Mouse (Mus musculus): ENCODE data around the gene Pou1f1. TPM values are rescaled to one million over a fixed set of nuclear protein-coding genes. Genes with fewer than 3 reads are reported as not detected.

The Pou1f1 gene
- total and polyA plus RNA-seq, 3 experiments: not detected

GRCm38 (mm10) chr16:65543676-65544293, 23.5 kb downstream of the Pou1f1 start:
- 84% methylated on average over 11 of the region's 11 CpGs for WGBS
- Histone ChIP-seq H3K4me1 (ENCODE audit: control insufficient read depth, insufficient read depth, low read length) (no peaks in the 10 kb centered on the region), H3K79me2 (replicated peaks; ENCODE audit: control insufficient read depth, insufficient read depth, low read length) (no peaks in the 10 kb centered on the region), H3K4me3 (no peak overlapping the region), H3K27ac (no peak overlapping the region), H3K27me3 (ENCODE audit: control insufficient read depth, insufficient read depth, low read length) (no peaks in the 10 kb centered on the region), H3K9ac (ENCODE audit: low read depth, low read length) (no peak overlapping the region), H3K36me3 (ENCODE audit: control insufficient read depth, insufficient read depth, low read length) (no peaks in the 10 kb centered on the region; the same call in none of the 2 replicates)
- intact Hi-C loops (cut with DNase I): no loop called here
- no peak for DNase-seq
- no peak for TF ChIP-seq POLR2A (IDR thresholded peaks at IDR 0.05; ENCODE audit: insufficient read depth, low read depth, low read length)
- TF ChIP-seq CTCF (IDR thresholded peaks at IDR 0.05): no peak
- no peak for TF ChIP-seq EP300 (IDR thresholded peaks at IDR 0.05; ENCODE audit: insufficient read depth, low read depth, low read length)

- Histone ChIP-seq H3K79me2 (replicated peaks; ENCODE audit: control insufficient read depth, insufficient read depth, low read length) (no peaks in the 10 kb centered on the region; the same call in 1 of the 2 replicates), H3K36me3 (ENCODE audit: control insufficient read depth, insufficient read depth, low read length) (no peaks in the 10 kb centered on the region; the same call in 1 of the 2 replicates), H3K27ac (no peak overlapping the region), H3K4me3 (no peak overlapping the region), H3K4me1 (ENCODE audit: control insufficient read depth, insufficient read depth, low read length) (peaks cover 1% of the 10 kb centered on the region; the same call in 1 of the 2 replicates), H3K9ac (ENCODE audit: low read depth, low read length) (no peak overlapping the region), H3K27me3 (ENCODE audit: control insufficient read depth, insufficient read depth, low read length) (no peaks in the 10 kb centered on the region)
- intact Hi-C loops (cut with DNase I): no loop called here
- TF ChIP-seq POLR2A (IDR thresholded peaks at IDR 0.05; ENCODE audit: insufficient read depth, low read depth, low read length): no peak
- no peak for TF ChIP-seq EP300 (IDR thresholded peaks at IDR 0.05; ENCODE audit: insufficient read depth, low read depth, low read length)
- TF ChIP-seq CTCF (IDR thresholded peaks at IDR 0.05): no peak
- no peak for DNase-seq
- WGBS: 80% methylated on average over 7 of the region's 7 CpGs
Observed at GRCm38 (mm10) chr16:65548960-65549359, 28.6 kb downstream of the Pou1f1 start.

- no peak overlapping the region for H3K27ac ChIP-seq
- no peaks in the 10 kb centered on the region; the same call in 1 of the 2 replicates for H3K79me2 ChIP-seq (replicated peaks; ENCODE audit: control insufficient read depth, insufficient read depth, low read length)
- TF ChIP-seq POLR2A (IDR thresholded peaks at IDR 0.05; ENCODE audit: insufficient read depth, low read depth, low read length) (no peak), EP300 (IDR thresholded peaks at IDR 0.05; ENCODE audit: insufficient read depth, low read depth, low read length) (no peak), CTCF (IDR thresholded peaks at IDR 0.05) (no peak)
- intact Hi-C loops (cut with DNase I): no loop called here
- H3K9ac ChIP-seq (ENCODE audit: low read depth, low read length): no peak overlapping the region
- no peaks in the 10 kb centered on the region for H3K27me3 ChIP-seq (ENCODE audit: control insufficient read depth, insufficient read depth, low read length)
- H3K4me3 ChIP-seq: no peak overlapping the region
- peaks cover 4% of the 10 kb centered on the region; the same call in 1 of the 2 replicates for H3K4me1 ChIP-seq (ENCODE audit: control insufficient read depth, insufficient read depth, low read length)
- no peaks in the 10 kb centered on the region; the same call in none of the 2 replicates for H3K36me3 ChIP-seq (ENCODE audit: control insufficient read depth, insufficient read depth, low read length)
- 94% methylated on average over 13 of the region's 13 CpGs for WGBS
- no peak for DNase-seq
Observed at GRCm38 (mm10) chr16:65550814-65551213, 30.5 kb downstream of the Pou1f1 start.

- Histone ChIP-seq H3K4me3 (no peak overlapping the region), H3K27me3 (ENCODE audit: control insufficient read depth, insufficient read depth, low read length) (no peaks in the 10 kb centered on the region), H3K9ac (ENCODE audit: low read depth, low read length) (no peak overlapping the region), H3K79me2 (replicated peaks; ENCODE audit: control insufficient read depth, insufficient read depth, low read length) (peaks cover 4% of the 10 kb centered on the region; the same call in 1 of the 2 replicates), H3K36me3 (ENCODE audit: control insufficient read depth, insufficient read depth, low read length) (no peaks in the 10 kb centered on the region; the same call in 1 of the 2 replicates), H3K27ac (peak overlapping the region; percentile 13), H3K4me1 (ENCODE audit: control insufficient read depth, insufficient read depth, low read length) (peaks cover 5% of the 10 kb centered on the region; the same call in 1 of the 2 replicates)
- no peak for TF ChIP-seq POLR2A (IDR thresholded peaks at IDR 0.05; ENCODE audit: insufficient read depth, low read depth, low read length)
- no peak for TF ChIP-seq EP300 (IDR thresholded peaks at IDR 0.05; ENCODE audit: insufficient read depth, low read depth, low read length)
- TF ChIP-seq CTCF (IDR thresholded peaks at IDR 0.05): no peak
- intact Hi-C loops (cut with DNase I): no loop called here
- 58% methylated on average over 5 of the region's 5 CpGs for WGBS
- DNase-seq: peak in 1 of 2 experiments; percentile 4
Observed at GRCm38 (mm10) chr16:65554267-65554666, 34.0 kb downstream of the Pou1f1 start.

GRCm38 (mm10) chr16:65557369-65557768, 37.1 kb downstream of the Pou1f1 start:
- peaks cover 5% of the 10 kb centered on the region; the same call in 1 of the 2 replicates for H3K79me2 ChIP-seq (replicated peaks; ENCODE audit: control insufficient read depth, insufficient read depth, low read length)
- DNase-seq: no peak
- no peak overlapping the region for H3K4me3 ChIP-seq
- TF ChIP-seq EP300 (IDR thresholded peaks at IDR 0.05; ENCODE audit: insufficient read depth, low read depth, low read length): no peak
- no peak for TF ChIP-seq CTCF (IDR thresholded peaks at IDR 0.05)
- no peak for TF ChIP-seq POLR2A (IDR thresholded peaks at IDR 0.05; ENCODE audit: insufficient read depth, low read depth, low read length)
- H3K36me3 ChIP-seq (ENCODE audit: control insufficient read depth, insufficient read depth, low read length): no peaks in the 10 kb centered on the region; the same call in 1 of the 2 replicates
- intact Hi-C loops (cut with DNase I): no loop called here
- no peaks in the 10 kb centered on the region for H3K27me3 ChIP-seq (ENCODE audit: control insufficient read depth, insufficient read depth, low read length)
- H3K4me1 ChIP-seq (ENCODE audit: control insufficient read depth, insufficient read depth, low read length): peaks cover 10% of the 10 kb centered on the region
- H3K27ac ChIP-seq: no peak overlapping the region
- 73% methylated on average over 5 of the region's 5 CpGs for WGBS
- H3K9ac ChIP-seq (ENCODE audit: low read depth, low read length): no peak overlapping the region

- no peak for TF ChIP-seq CTCF (IDR thresholded peaks at IDR 0.05)
- TF ChIP-seq POLR2A (IDR thresholded peaks at IDR 0.05; ENCODE audit: insufficient read depth, low read depth, low read length): no peak
- TF ChIP-seq EP300 (IDR thresholded peaks at IDR 0.05; ENCODE audit: insufficient read depth, low read depth, low read length): no peak
- Histone ChIP-seq H3K9ac (ENCODE audit: low read depth, low read length) (no peak overlapping the region), H3K36me3 (ENCODE audit: control insufficient read depth, insufficient read depth, low read length) (no peaks in the 10 kb centered on the region; the same call in 1 of the 2 replicates), H3K27me3 (ENCODE audit: control insufficient read depth, insufficient read depth, low read length) (no peaks in the 10 kb centered on the region), H3K27ac (no peak overlapping the region), H3K4me1 (ENCODE audit: control insufficient read depth, insufficient read depth, low read length) (peaks cover 6% of the 10 kb centered on the region), H3K79me2 (replicated peaks; ENCODE audit: control insufficient read depth, insufficient read depth, low read length) (peaks cover 5% of the 10 kb centered on the region; the same call in 1 of the 2 replicates), H3K4me3 (no peak overlapping the region)
- WGBS: 74% methylated on average over 2 of the region's 2 CpGs
- intact Hi-C loops (cut with DNase I): no loop called here
- DNase-seq: no peak
Observed at GRCm38 (mm10) chr16:65559591-65559990, 39.3 kb downstream of the Pou1f1 start.

Measured in heart, adult 2 months (tissue).